Mouse (Mus musculus): Measurements from ENCODE around the gene Wfdc5.

The Wfdc5 gene

GRCm38 (mm10) chr2:164128576-164129411, 53.7 kb downstream of the Wfdc5 start:
- no peak for DNase-seq (ENCODE audit: low spot score in 2 of 2)

- DNase-seq (ENCODE audit: low spot score in 2 of 2): no peak
Observed at GRCm38 (mm10) chr2:164127297-164127696, 55.2 kb downstream of the Wfdc5 start.

- peak in 1 of 2 experiments; percentile 26 for DNase-seq (ENCODE audit: low spot score in 2 of 2)
Observed at GRCm38 (mm10) chr2:164126533-164126955, 56.0 kb downstream of the Wfdc5 start.
